Mouse (Mus musculus) gastrocnemius, adult 2 months (tissue): ENCODE data around the gene Pcca. TPM values are rescaled to one million over a fixed set of nuclear protein-coding genes. Genes with fewer than 3 reads are reported as not detected.

ENCODE experiments used
- DNase-seq: peaks from one replicate; pipeline ENCODE4 v3.0.0; 2022
- H3K27ac ChIP-seq: fragments of 200-600 bp; 2 replicates; pipeline ENCODE4 v1.8.1; 2022; ENCODE audit warnings: mild to moderate bottlenecking
- H3K4me3 ChIP-seq: fragments of 200-600 bp; 2 replicates; pipeline ENCODE4 v1.8.1; 2022; ENCODE audit warnings: mild to moderate bottlenecking, moderate library complexity
- CTCF ChIP-seq: fragments of 200-600 bp; IDR thresholded peaks from 2 replicates; pipeline ENCODE4 v1.8.1; 2022; ENCODE audit warnings: antibody characterized with exemption, mild to moderate bottlenecking, moderate library complexity
- intact Hi-C: fragments of 180-260 bp; cut with DNase I; formaldehyde crosslinking; loops from one replicate; pipeline ENCODE4 v1.15.1; 2025
- total RNA-seq, 2 experiments: library from RNA; stranded (reverse); gene quantifications; 2 replicates each; pipeline ENCODE4 v1.2.3; 2021

The Pcca gene
- total RNA-seq, 2 experiments from 2014 or later = 37.7 to 58.5 TPM

GRCm38 (mm10) chr14:122689136-122689815 is 155.2 kb downstream of the Pcca start:
- no peak overlapping the region for H3K27ac ChIP-seq
- intact Hi-C loops = no loop called here
- H3K4me3 ChIP-seq = no peak overlapping the region
- no peak for DNase-seq
- TF ChIP-seq CTCF = no peak

- TF ChIP-seq CTCF = no peak
- no peak for DNase-seq
- intact Hi-C loops = no loop called here
- Histone ChIP-seq H3K27ac (no peak overlapping the region), H3K4me3 (no peak overlapping the region)
Observed at GRCm38 (mm10) chr14:122691555-122691954, 157.4 kb downstream of the Pcca start.

- DNase-seq = no peak
- Histone ChIP-seq H3K4me3 (no peak overlapping the region), H3K27ac (no peak overlapping the region)
- no peak for TF ChIP-seq CTCF
- intact Hi-C loops = no loop called here
Observed at GRCm38 (mm10) chr14:122700333-122700732, 166.2 kb downstream of the Pcca start.

GRCm38 (mm10) chr14:122713793-122714192 is 179.7 kb downstream of the Pcca start:
- no peak overlapping the region for H3K27ac ChIP-seq
- intact Hi-C loops = no loop called here
- DNase-seq = no peak
- TF ChIP-seq CTCF = no peak
- no peak overlapping the region for H3K4me3 ChIP-seq

- no peak for TF ChIP-seq CTCF
- H3K4me3 ChIP-seq = no peak overlapping the region
- intact Hi-C loops = no loop called here
- H3K27ac ChIP-seq = no peak overlapping the region
- DNase-seq = no peak
Observed at GRCm38 (mm10) chr14:122714911-122715310, 180.8 kb downstream of the Pcca start.

- intact Hi-C loops = no loop called here
- no peak for DNase-seq
- TF ChIP-seq CTCF = no peak
- Histone ChIP-seq H3K27ac (no peak overlapping the region), H3K4me3 (no peak overlapping the region)
Observed at GRCm38 (mm10) chr14:122716057-122716456, 181.9 kb downstream of the Pcca start.

- no peak overlapping the region for H3K4me3 ChIP-seq
- intact Hi-C loops = no loop called here
- H3K27ac ChIP-seq = no peak overlapping the region
- no peak for TF ChIP-seq CTCF
- no peak for DNase-seq
Observed at GRCm38 (mm10) chr14:122719496-122720080, 185.5 kb downstream of the Pcca start.

- intact Hi-C loops = no loop called here
- H3K27ac ChIP-seq = no peak overlapping the region
- no peak for TF ChIP-seq CTCF
- no peak overlapping the region for H3K4me3 ChIP-seq
- DNase-seq = peak; percentile 23
Observed at GRCm38 (mm10) chr14:122720989-122721388, 186.9 kb downstream of the Pcca start.

GRCm38 (mm10) chr14:122721750-122722149 is 187.6 kb downstream of the Pcca start:
- no peak for DNase-seq
- intact Hi-C loops = no loop called here

GRCm38 (mm10) chr14:122726456-122726855 is 192.3 kb downstream of the Pcca start:
- Histone ChIP-seq H3K27ac (no peak overlapping the region), H3K4me3 (no peak overlapping the region)
- DNase-seq = no peak
- intact Hi-C loops = no loop called here
- TF ChIP-seq CTCF = no peak

More at GRCm38 (mm10) chr14:122721750-122722149, 187.6 kb downstream of the Pcca start:
- H3K4me3 ChIP-seq = no peak overlapping the region
- no peak for TF ChIP-seq CTCF
- H3K27ac ChIP-seq = no peak overlapping the region

GRCm38 (mm10) chr14:122729431-122730073 is 195.4 kb downstream of the Pcca start:
- H3K27ac ChIP-seq = no peak overlapping the region
- intact Hi-C loops = no loop called here
- TF ChIP-seq CTCF = no peak
- no peak overlapping the region for H3K4me3 ChIP-seq
- DNase-seq = no peak

- intact Hi-C loops = no loop called here
Observed at GRCm38 (mm10) chr14:122730921-122731551, 196.9 kb downstream of the Pcca start.

GRCm38 (mm10) chr14:122736806-122737205 is 202.7 kb downstream of the Pcca start:
- DNase-seq = no peak
- no peak for TF ChIP-seq CTCF
- Histone ChIP-seq H3K4me3 (no peak overlapping the region), H3K27ac (no peak overlapping the region)
- intact Hi-C loops = no loop called here

More at GRCm38 (mm10) chr14:122730921-122731551, 196.9 kb downstream of the Pcca start:
- TF ChIP-seq CTCF = no peak
- no peak for DNase-seq
- no peak overlapping the region for H3K27ac ChIP-seq
- no peak overlapping the region for H3K4me3 ChIP-seq
